Mouse (Mus musculus): ENCODE measurements at regions not wholly inside any gene's neighbourhood (a gene's known extent, or its start where the extent isn't known, plus 50 kb on each side); places are given as distances from the start of the nearest gene placed in this dataset.
"Not testable (repeated sequence)": the region's sequence is repeated elsewhere in the genome, so short reads cannot be mapped to it uniquely, and the experiment has no call there.

- Histone ChIP-seq H3K27me3 (no peaks in the 10 kb centered on the region; the same call in 1 of the 2 replicates), H3K27ac (no peak overlapping the region), H3K9ac (no peak overlapping the region), H3K4me2 (replicated peaks) (no peak overlapping the region), H3K36me3 (no peaks in the 10 kb centered on the region), H3K9me3 (no peaks in the 10 kb centered on the region), H3K4me3 (no peak overlapping the region), H3K4me1 (no peaks in the 10 kb centered on the region)
- 79% methylated on average over 6 of the region's 6 CpGs for WGBS
- no peak for ATAC-seq (ENCODE audit: low FRiP score, low read depth)
These were observed 109.5 kb upstream of the Tns3 start for GRCm38 (mm10) chr11:8773862-8774261.

GRCm38 (mm10) chr11:8773260-8773659 is 108.9 kb upstream of the Tns3 start:
- Histone ChIP-seq H3K4me1 (no peaks in the 10 kb centered on the region), H3K9me3 (no peaks in the 10 kb centered on the region), H3K27me3 (no peaks in the 10 kb centered on the region; the same call in 1 of the 2 replicates), H3K9ac (no peak overlapping the region), H3K4me2 (replicated peaks) (no peak overlapping the region), H3K36me3 (no peaks in the 10 kb centered on the region), H3K27ac (no peak overlapping the region), H3K4me3 (no peak overlapping the region)
- ATAC-seq (ENCODE audit: low FRiP score, low read depth), result no peak
- 79% methylated on average over 11 of the region's 11 CpGs for WGBS

- Histone ChIP-seq H3K9me3 (no peaks in the 10 kb centered on the region), H3K4me2 (replicated peaks) (no peak overlapping the region), H3K27me3 (no peaks in the 10 kb centered on the region; the same call in 1 of the 2 replicates), H3K27ac (no peak overlapping the region), H3K36me3 (no peaks in the 10 kb centered on the region), H3K9ac (no peak overlapping the region), H3K4me3 (no peak overlapping the region), H3K4me1 (no peaks in the 10 kb centered on the region)
- 86% methylated on average over 5 of the region's 5 CpGs for WGBS
- ATAC-seq (ENCODE audit: low FRiP score, low read depth), result no peak
These were observed 108.2 kb upstream of the Tns3 start for GRCm38 (mm10) chr11:8772541-8772940.

GRCm38 (mm10) chr11:8768706-8769105 is 104.4 kb upstream of the Tns3 start:
- not testable (repeated sequence) for ATAC-seq (ENCODE audit: low FRiP score, low read depth); H3K9me3 ChIP-seq; H3K4me3 ChIP-seq; H3K4me2 ChIP-seq (replicated peaks); H3K27ac ChIP-seq; H3K9ac ChIP-seq; H3K36me3 ChIP-seq; H3K27me3 ChIP-seq
- peaks cover 21% of the 10 kb centered on the region for H3K4me1 ChIP-seq
- WGBS, result 83% methylated on average over 1 of the region's 1 CpGs

- WGBS, result 68% methylated on average over 1 of the region's 1 CpGs
These were observed 101.2 kb upstream of the Tns3 start for GRCm38 (mm10) chr11:8765541-8765885.

GRCm38 (mm10) chr11:8764861-8765540 is 100.7 kb upstream of the Tns3 start:
- peak overlapping the region; percentile 81 for H3K27ac ChIP-seq
- no peaks in the 10 kb centered on the region for H3K36me3 ChIP-seq
- H3K9ac ChIP-seq, result no peak overlapping the region
- no peaks in the 10 kb centered on the region for H3K9me3 ChIP-seq
- no peak overlapping the region for H3K4me3 ChIP-seq
- H3K4me1 ChIP-seq, result peaks cover 47% of the 10 kb centered on the region
- no peaks in the 10 kb centered on the region for H3K27me3 ChIP-seq
- no peak overlapping the region for H3K4me2 ChIP-seq (replicated peaks)
- WGBS, result 50% methylated on average over 2 of the region's 2 CpGs
- peak; percentile 80 for ATAC-seq (ENCODE audit: low FRiP score, low read depth)

More at GRCm38 (mm10) chr11:8765541-8765885, 101.2 kb upstream of the Tns3 start:
- Histone ChIP-seq H3K27me3 (no peaks in the 10 kb centered on the region), H3K36me3 (no peaks in the 10 kb centered on the region), H3K4me2 (replicated peaks) (no peak overlapping the region), H3K27ac (0 out of 2 replicates have a peak overlapping the region, but pooled peaks have one; percentile 4), H3K9ac (no peak overlapping the region), H3K4me1 (peaks cover 47% of the 10 kb centered on the region), H3K4me3 (no peak overlapping the region), H3K9me3 (no peaks in the 10 kb centered on the region)
- peak; percentile 83 for ATAC-seq (ENCODE audit: low FRiP score, low read depth)

GRCm38 (mm10) chr11:8763448-8763847 is 99.1 kb upstream of the Tns3 start:
- H3K9ac ChIP-seq, result no peak overlapping the region
- peak overlapping the region; percentile 61; the same call in 1 of the 2 replicates for H3K27ac ChIP-seq
- peak; percentile 53; the same call in 1 of the 2 replicates for ATAC-seq (ENCODE audit: low FRiP score, low read depth)
- H3K36me3 ChIP-seq, result no peaks in the 10 kb centered on the region
- H3K4me3 ChIP-seq, result no peak overlapping the region
- no peaks in the 10 kb centered on the region for H3K9me3 ChIP-seq
- 19% methylated on average over 7 of the region's 7 CpGs for WGBS
- H3K27me3 ChIP-seq, result no peaks in the 10 kb centered on the region
- peak overlapping the region; percentile 37; the same call in 1 of the 2 replicates for H3K4me2 ChIP-seq (replicated peaks)
- peaks cover 47% of the 10 kb centered on the region for H3K4me1 ChIP-seq

GRCm38 (mm10) chr11:8762133-8762532 is 97.8 kb upstream of the Tns3 start:
- no peaks in the 10 kb centered on the region for H3K36me3 ChIP-seq
- H3K4me2 ChIP-seq (replicated peaks), result no peak overlapping the region
- no peak overlapping the region for H3K4me3 ChIP-seq
- peak overlapping the region; percentile 22; the same call in 1 of the 2 replicates for H3K27ac ChIP-seq
- no peaks in the 10 kb centered on the region for H3K9me3 ChIP-seq
- no peak overlapping the region for H3K9ac ChIP-seq
- ATAC-seq (ENCODE audit: low FRiP score, low read depth), result no peak
- 43% methylated on average over 2 of the region's 2 CpGs for WGBS
- H3K4me1 ChIP-seq, result peaks cover 47% of the 10 kb centered on the region
- H3K27me3 ChIP-seq, result no peaks in the 10 kb centered on the region

GRCm38 (mm10) chr11:8761626-8762025 is 97.3 kb upstream of the Tns3 start:
- no peak overlapping the region for H3K4me3 ChIP-seq
- peak overlapping the region; percentile 80 for H3K27ac ChIP-seq
- H3K27me3 ChIP-seq, result no peaks in the 10 kb centered on the region
- H3K9me3 ChIP-seq, result no peaks in the 10 kb centered on the region
- H3K9ac ChIP-seq, result no peak overlapping the region
- ATAC-seq (ENCODE audit: low FRiP score, low read depth), result peak; percentile 64
- H3K36me3 ChIP-seq, result no peaks in the 10 kb centered on the region
- H3K4me1 ChIP-seq, result peaks cover 43% of the 10 kb centered on the region
- no peak overlapping the region for H3K4me2 ChIP-seq (replicated peaks)

- H3K36me3 ChIP-seq, result no peaks in the 10 kb centered on the region
- H3K9ac ChIP-seq, result no peak overlapping the region
- H3K4me3 ChIP-seq, result no peak overlapping the region
- H3K9me3 ChIP-seq, result 0 out of 2 replicates have a peak, but pooled peaks cover under 1% of the 10 kb centered on the region
- 76% methylated on average over 1 of the region's 1 CpGs for WGBS
- no peaks in the 10 kb centered on the region for H3K27me3 ChIP-seq
- no peak overlapping the region for H3K4me2 ChIP-seq (replicated peaks)
- H3K27ac ChIP-seq, result no peak overlapping the region
- no peak for ATAC-seq (ENCODE audit: low FRiP score, low read depth)
- H3K4me1 ChIP-seq, result peaks cover 33% of the 10 kb centered on the region
These were observed 95.5 kb upstream of the Tns3 start for GRCm38 (mm10) chr11:8759858-8760257.

GRCm38 (mm10) chr11:8754508-8754907 is 90.2 kb upstream of the Tns3 start:
- peaks cover 12% of the 10 kb centered on the region; the same call in 1 of the 2 replicates for H3K9me3 ChIP-seq
- not testable (repeated sequence) for H3K4me3 ChIP-seq; H3K4me2 ChIP-seq (replicated peaks); H3K4me1 ChIP-seq; H3K36me3 ChIP-seq; H3K27me3 ChIP-seq; H3K9ac ChIP-seq; H3K27ac ChIP-seq; ATAC-seq (ENCODE audit: low FRiP score, low read depth)
- 38% methylated on average over 2 of the region's 2 CpGs for WGBS

- 66% methylated on average over 3 of the region's 3 CpGs for WGBS
- not testable (repeated sequence) for H3K4me3 ChIP-seq; H3K36me3 ChIP-seq; ATAC-seq (ENCODE audit: low FRiP score, low read depth); H3K9me3 ChIP-seq; H3K4me1 ChIP-seq; H3K4me2 ChIP-seq (replicated peaks); H3K27me3 ChIP-seq; H3K9ac ChIP-seq; H3K27ac ChIP-seq
These were observed 71.4 kb upstream of the Tns3 start for GRCm38 (mm10) chr11:8735784-8736183.

- Histone ChIP-seq H3K36me3 (no peaks in the 10 kb centered on the region), H3K9me3 (no peaks in the 10 kb centered on the region), H3K27ac (no peak overlapping the region), H3K4me1 (peaks cover 8% of the 10 kb centered on the region; the same call in 1 of the 2 replicates), H3K4me3 (no peak overlapping the region), H3K4me2 (replicated peaks) (no peak overlapping the region), H3K9ac (no peak overlapping the region), H3K27me3 (no peaks in the 10 kb centered on the region)
- WGBS, result 95% methylated on average over 5 of the region's 5 CpGs
- ATAC-seq (ENCODE audit: low FRiP score, low read depth), result no peak
These were observed 62.7 kb upstream of the Tns3 start for GRCm38 (mm10) chr11:8727007-8727406.

All from limb, embryonic 13.5 days (tissue).